Mouse (Mus musculus) small intestine, adult 2 months (tissue): ENCODE measurements around the gene Npepps.

ENCODE experiments used
- CTCF ChIP-seq: fragments of 200-500 bp; IDR thresholded peaks from 2 replicates; pipeline ENCODE4 v1.5.1; 2012; ENCODE audit warnings: low read depth, mild to moderate bottlenecking, control low read depth, inconsistent platforms, low read length, moderate library complexity, mixed read lengths; ENCODE audit not compliant: insufficient replicate concordance, insufficient read length; ENCODE audit errors: extremely low read depth
- POLR2A ChIP-seq: fragments of 200-500 bp; IDR thresholded peaks from 2 replicates; pipeline ENCODE4 v1.6.1; 2012; ENCODE audit warnings: low read depth, mild to moderate bottlenecking, control low read depth, inconsistent platforms, low read length, moderate library complexity

DNA sequence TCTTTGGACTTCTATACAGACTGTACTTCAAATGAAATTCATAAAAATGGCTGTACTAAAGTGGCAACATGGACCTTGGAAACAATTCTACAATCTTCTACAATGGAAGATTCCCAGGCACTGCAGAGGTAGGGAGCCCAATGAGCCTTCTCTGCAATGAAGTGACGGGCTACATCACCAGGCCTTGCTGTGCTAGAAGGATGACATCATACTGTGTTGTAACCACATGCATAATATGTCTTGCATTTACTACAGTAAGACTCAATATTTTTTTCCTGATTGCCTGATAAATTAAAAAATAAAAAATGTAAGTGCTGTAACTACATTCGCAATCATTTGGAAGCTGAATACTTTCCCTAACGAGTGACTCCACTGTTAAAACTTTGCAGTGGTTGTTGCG lies 7.6 kb downstream of the Npepps start:
- TF ChIP-seq CTCF = no peak
- TF ChIP-seq POLR2A = no peak
